Mouse (Mus musculus) liver, postnatal 0 days (tissue): Measurements from ENCODE around the gene Ddx54. TPM values are rescaled to one million over a fixed set of nuclear protein-coding genes. Genes with fewer than 3 reads are reported as not detected.

ENCODE experiments used
- ATAC-seq: fragments of 200-750 bp; cut with Nextera tagmentation; 2 replicates; pipeline ENCODE4 v1.8.0; 2017; ENCODE audit warnings: mild to moderate bottlenecking, moderate library complexity
- DNase-seq: peaks from one replicate; pipeline ENCODE4 v3.0.0-alpha.2; 2016
- H3K27ac ChIP-seq: fragments of 300-500 bp; sonication (generic); 2 replicates; pipeline ENCODE4 v1.5.1; 2014; ENCODE audit warnings: antibody characterized with exemption, moderate library complexity, mild to moderate bottlenecking, low read depth
- H3K27me3 ChIP-seq: fragments of 300-500 bp; sonication (generic); 2 replicates; pipeline ENCODE4 v1.6.1; 2014; ENCODE audit warnings: low read length, control low read depth, mixed read lengths; ENCODE audit not compliant: insufficient read depth
- H3K36me3 ChIP-seq: fragments of 300-500 bp; sonication (generic); replicated peaks from 2 replicates; pipeline ENCODE4 v1.6.1; 2014; ENCODE audit warnings: mild to moderate bottlenecking, control low read depth, low read length, moderate library complexity, mixed read lengths; ENCODE audit not compliant: insufficient read depth
- H3K4me1 ChIP-seq: fragments of 300-500 bp; sonication (generic); 2 replicates; pipeline ENCODE4 v1.6.1; 2014; ENCODE audit warnings: antibody characterized with exemption, mild to moderate bottlenecking, control low read depth; ENCODE audit not compliant: insufficient read depth
- H3K4me2 ChIP-seq: fragments of 300-500 bp; sonication (generic); 2 replicates; pipeline ENCODE4 v1.6.1; 2014; ENCODE audit warnings: low read depth, mild to moderate bottlenecking, low read length, moderate library complexity, mixed read lengths
- H3K4me3 ChIP-seq: fragments of 300-500 bp; sonication (generic); 2 replicates; pipeline ENCODE4 v1.5.1; 2014; ENCODE audit warnings: low read depth, low read length
- H3K9ac ChIP-seq: fragments of 300-500 bp; sonication (generic); replicated peaks from 2 replicates; pipeline ENCODE4 v1.6.1; 2014; ENCODE audit warnings: mild to moderate bottlenecking, moderate library complexity
- H3K9me3 ChIP-seq: fragments of 300-500 bp; sonication (generic); 2 replicates; pipeline ENCODE4 v1.6.1; 2016; ENCODE audit warnings: mild to moderate bottlenecking, control low read depth, low read length, mixed read lengths
- CTCF ChIP-seq: sonication (generic); IDR thresholded peaks from 2 replicates; pipeline ENCODE4 v1.5.1; 2016; ENCODE audit warnings: antibody characterized with exemption, low read depth
- EP300 ChIP-seq: IDR thresholded peaks from 2 replicates; pipeline ENCODE4 v1.6.1; 2016; ENCODE audit warnings: antibody characterized with exemption, low read depth, mild to moderate bottlenecking
- WGBS: fragments of 180-500 bp; shearing (Covaris S2); extraction: QIAGEN DNeasy Blood & Tissue Kit; methylation state at CpG from one replicate; pipeline ENCODE4 v1.1.7; 2014; ENCODE audit not compliant: insufficient replicate concordance; 5-methylcytosine and 5-hydroxymethylcytosine counted together
- polyA plus RNA-seq: library from polyadenylated mRNA; unstranded; fragments of >200 nt; fragmentation: Nextera tagmentation; extraction: Ambion mirVana; gene quantifications from 2 replicates; pipeline ENCODE4 v1.2.1, GENCODE M21; 2015

Ddx54 gene
- polyA plus RNA-seq, 1 experiment from 2014 or later = 15.1 TPM

GRCm38 (mm10) chr5:120647814-120648491 lies 35.4 kb downstream of the Ddx54 start:
- H3K27ac ChIP-seq = no peak overlapping the region
- DNase-seq (no peak), ATAC-seq (no peak)
- no peaks in the 10 kb centered on the region for H3K36me3 ChIP-seq
- H3K4me1 ChIP-seq = peaks cover 20% of the 10 kb centered on the region
- no peak overlapping the region for H3K4me3 ChIP-seq
- no peaks in the 10 kb centered on the region for H3K9me3 ChIP-seq
- WGBS = 18% methylated on average over 12 of the region's 12 CpGs
- 0 out of 2 replicates have a peak overlapping the region, but pooled peaks have one; percentile 66 for H3K4me2 ChIP-seq
- TF ChIP-seq CTCF (peak; percentile 20; the same call in 1 of the 2 replicates), EP300 (no peak)
- peaks cover 27% of the 10 kb centered on the region for H3K27me3 ChIP-seq
- no peak overlapping the region for H3K9ac ChIP-seq

DNA sequence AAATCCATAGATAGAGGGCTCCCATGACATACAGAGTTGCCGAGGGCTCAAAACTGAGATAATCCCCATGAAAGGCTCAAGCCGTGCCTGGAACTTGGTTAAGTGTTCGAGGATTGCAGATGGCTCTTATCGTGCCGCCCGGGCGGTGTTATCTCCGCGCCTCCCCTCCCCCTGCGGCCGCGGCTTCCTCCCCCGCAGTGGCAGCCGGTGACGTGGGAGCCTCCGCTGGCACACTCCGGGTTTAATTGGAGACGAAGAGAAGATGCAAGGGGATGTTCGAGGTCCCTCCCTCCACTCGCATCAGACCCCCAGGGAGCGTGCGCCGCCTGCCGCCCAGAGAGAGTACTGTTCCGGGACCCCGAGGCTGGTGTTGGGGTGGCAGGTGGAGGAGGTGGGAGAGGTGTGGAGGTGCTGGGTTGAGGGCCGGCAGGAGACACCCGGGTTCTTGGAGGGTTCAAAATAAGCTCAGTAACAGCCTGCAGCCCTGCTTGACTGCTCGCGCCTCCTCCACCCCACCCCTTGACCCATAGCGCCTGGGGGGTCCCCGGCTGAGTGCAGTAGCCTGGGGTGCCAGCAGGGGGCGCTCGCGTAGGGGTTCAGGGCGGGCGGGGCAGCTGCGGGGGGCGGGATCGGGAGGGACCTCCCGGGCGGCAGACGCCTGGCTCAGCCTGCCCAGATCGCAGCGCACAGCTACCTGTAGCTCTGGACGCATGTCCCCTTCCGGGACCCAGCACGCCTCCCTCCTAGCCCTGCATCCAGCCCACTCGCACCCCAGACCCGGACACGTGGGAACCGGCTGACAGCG lies 36.2 kb downstream of the Ddx54 start, which contains the start of gene Rasal1:
Gene Rasal1 (plus strand): TSS at position 244 of the 805 bp plus-strand sequence.
- no peaks in the 10 kb centered on the region for H3K9me3 ChIP-seq
- H3K4me2 ChIP-seq = peak within 1 kb of the TSS; percentile 66
- no peaks in the 10 kb centered on the region for H3K36me3 ChIP-seq
- peaks cover 27% of the 10 kb centered on the region for H3K27me3 ChIP-seq
- H3K9ac ChIP-seq = peak within 1 kb of the TSS; percentile 19
- H3K4me3 ChIP-seq = peak within 1 kb of the TSS; percentile 37
- no peak within 1 kb of the TSS for H3K27ac ChIP-seq
- TF ChIP-seq EP300 = no peak
- TF ChIP-seq CTCF = peak; percentile 63
- under 1% methylated on average over 47 of the region's 53 CpGs for WGBS
- DNase-seq (peak; percentile 73), ATAC-seq (peak; percentile 72)
- H3K4me1 ChIP-seq = peaks cover 19% of the 10 kb centered on the region

- Histone ChIP-seq H3K4me3 (peak overlapping the region; percentile 37), H3K4me2 (peak overlapping the region; percentile 66), H3K27me3 (peaks cover 27% of the 10 kb centered on the region), H3K9ac (0 out of 2 replicates have a peak overlapping the region, but pooled peaks have one; percentile 19), H3K36me3 (no peaks in the 10 kb centered on the region), H3K9me3 (no peaks in the 10 kb centered on the region), H3K4me1 (peaks cover 13% of the 10 kb centered on the region), H3K27ac (no peak overlapping the region)
- ATAC-seq (peak; percentile 24; the same call in 1 of the 2 replicates), DNase-seq (no peak)
- WGBS = 2% methylated on average over 21 of the region's 21 CpGs
- TF ChIP-seq EP300 (no peak), CTCF (no peak)
Measured at GRCm38 (mm10) chr5:120649374-120649933, 36.9 kb downstream of the Ddx54 start.

DNA sequence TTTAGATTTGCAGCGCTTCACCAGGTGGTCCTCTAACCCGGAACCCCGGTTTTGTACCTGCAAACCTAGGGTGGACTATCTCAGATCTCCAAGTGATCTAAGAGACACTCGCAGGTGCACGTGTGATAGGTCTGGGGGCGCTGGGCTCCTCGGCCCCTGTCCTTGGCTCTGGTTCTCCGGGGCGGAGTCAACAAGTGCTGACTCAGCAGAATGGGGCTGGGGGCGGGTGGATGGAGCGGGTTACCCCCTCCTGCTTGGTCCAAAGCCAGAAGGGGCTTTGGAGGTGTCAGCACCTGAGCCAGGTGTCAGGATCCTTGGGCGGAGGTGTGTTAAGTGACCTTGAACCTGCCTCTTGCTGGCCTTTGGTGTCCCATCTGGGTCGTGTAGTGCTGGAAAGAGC lies 37.4 kb downstream of the Ddx54 start:
- Histone ChIP-seq H3K27ac (no peak overlapping the region), H3K4me2 (peak overlapping the region; percentile 66; the same call in 1 of the 2 replicates), H3K4me3 (0 out of 2 replicates have a peak overlapping the region, but pooled peaks have one; percentile 37), H3K27me3 (peaks cover 27% of the 10 kb centered on the region), H3K36me3 (no peaks in the 10 kb centered on the region), H3K9ac (no peak overlapping the region), H3K4me1 (peaks cover 13% of the 10 kb centered on the region), H3K9me3 (no peaks in the 10 kb centered on the region)
- 24% methylated on average over 13 of the region's 13 CpGs for WGBS
- no peak for ATAC-seq
- TF ChIP-seq EP300 (no peak), CTCF (no peak)
- no peak for DNase-seq

- TF ChIP-seq CTCF (no peak), EP300 (no peak)
- peaks cover 26% of the 10 kb centered on the region for H3K27me3 ChIP-seq
Measured at GRCm38 (mm10) chr5:120651230-120651629, 38.7 kb downstream of the Ddx54 start.

GRCm38 (mm10) chr5:120652915-120653701 lies 40.6 kb downstream of the Ddx54 start:
- 77% methylated on average over 25 of the region's 28 CpGs for WGBS
- no peaks in the 10 kb centered on the region for H3K36me3 ChIP-seq
- no peak overlapping the region for H3K4me3 ChIP-seq
- no peak overlapping the region for H3K4me2 ChIP-seq
- H3K4me1 ChIP-seq = peaks cover 10% of the 10 kb centered on the region
- peaks cover 25% of the 10 kb centered on the region for H3K27me3 ChIP-seq
- no peak overlapping the region for H3K9ac ChIP-seq
- DNase-seq = no peak
- TF ChIP-seq EP300 = no peak
- no peak for TF ChIP-seq CTCF
- H3K27ac ChIP-seq = no peak overlapping the region
- H3K9me3 ChIP-seq = no peaks in the 10 kb centered on the region
- no peak for ATAC-seq

More at GRCm38 (mm10) chr5:120651230-120651629, 38.7 kb downstream of the Ddx54 start:
- Histone ChIP-seq H3K27ac (no peak overlapping the region), H3K4me3 (no peak overlapping the region), H3K4me2 (no peak overlapping the region), H3K9ac (no peak overlapping the region), H3K36me3 (no peaks in the 10 kb centered on the region), H3K4me1 (peaks cover 13% of the 10 kb centered on the region), H3K9me3 (no peaks in the 10 kb centered on the region)
- WGBS = 44% methylated on average over 5 of the region's 5 CpGs
- DNase-seq (no peak), ATAC-seq (no peak)
